Mouse (Mus musculus) cortical plate, adult 2 months (tissue): ENCODE data around the gene Tmem8b. TPM values are rescaled to one million over a fixed set of nuclear protein-coding genes. Genes with fewer than 3 reads are reported as not detected.

Experiments
- H3K27ac ChIP-seq: fragments of 200-500 bp; 2 replicates; pipeline ENCODE4 v1.5.1; 2012; ENCODE audit warnings: low read length, control low read depth, inconsistent platforms; ENCODE audit not compliant: insufficient read depth
- H3K4me1 ChIP-seq: fragments of 200-500 bp; 2 replicates; pipeline ENCODE4 v1.6.1; 2011; ENCODE audit warnings: low read length; ENCODE audit not compliant: control insufficient read depth, insufficient read depth
- H3K4me3 ChIP-seq: fragments of 200-500 bp; 2 replicates; pipeline ENCODE4 v1.5.1; 2011; ENCODE audit warnings: mild to moderate bottlenecking, low read length, control low read depth; ENCODE audit not compliant: insufficient read depth
- CTCF ChIP-seq: fragments of 200-500 bp; IDR thresholded peaks from 2 replicates; pipeline ENCODE4 v1.5.1; 2011; ENCODE audit warnings: mild to moderate bottlenecking, control low read depth, low read length; ENCODE audit not compliant: insufficient read depth; ENCODE audit errors: extremely low read depth
- POLR2A ChIP-seq: fragments of 200-500 bp; IDR thresholded peaks from 2 replicates; pipeline ENCODE4 v1.6.1; 2011; ENCODE audit warnings: mild to moderate bottlenecking, low read length, control low read depth; ENCODE audit not compliant: insufficient read depth; ENCODE audit errors: extremely low read depth
- polyA plus RNA-seq: library from polyadenylated mRNA; depleted of rRNA; stranded (reverse); fragments of >200 nt; gene quantifications from 2 replicates; pipeline ENCODE4 v1.2.3, GENCODE M21; 2012

Gene Tmem8b
- polyA plus RNA-seq, 1 experiment: 36.6 TPM

DNA sequence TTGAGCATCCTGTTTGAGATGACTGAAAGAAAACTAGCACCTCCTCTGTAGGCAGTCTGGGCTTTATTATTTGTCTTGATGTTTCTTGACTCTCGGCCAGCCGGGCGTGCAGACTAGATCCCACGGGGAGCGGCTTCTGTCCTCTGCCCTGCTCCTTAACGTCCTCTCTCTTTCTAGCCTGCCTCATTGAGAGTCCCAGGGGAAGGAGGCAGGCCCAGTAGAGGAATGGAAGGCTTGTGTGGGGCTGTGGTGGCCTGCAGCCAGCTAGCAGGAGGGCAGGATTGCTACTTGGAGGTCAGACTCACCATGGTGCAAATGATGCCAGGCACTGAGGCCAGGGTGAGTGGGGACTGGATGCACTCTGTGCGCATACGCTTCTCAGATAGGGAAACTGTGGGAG, 35.1 kb downstream of the Tmem8b start:
- Histone ChIP-seq H3K4me1 (no peaks in the 10 kb centered on the region), H3K27ac (no peak overlapping the region), H3K4me3 (no peak overlapping the region)
- no peak for TF ChIP-seq CTCF
- no peak for TF ChIP-seq POLR2A

DNA sequence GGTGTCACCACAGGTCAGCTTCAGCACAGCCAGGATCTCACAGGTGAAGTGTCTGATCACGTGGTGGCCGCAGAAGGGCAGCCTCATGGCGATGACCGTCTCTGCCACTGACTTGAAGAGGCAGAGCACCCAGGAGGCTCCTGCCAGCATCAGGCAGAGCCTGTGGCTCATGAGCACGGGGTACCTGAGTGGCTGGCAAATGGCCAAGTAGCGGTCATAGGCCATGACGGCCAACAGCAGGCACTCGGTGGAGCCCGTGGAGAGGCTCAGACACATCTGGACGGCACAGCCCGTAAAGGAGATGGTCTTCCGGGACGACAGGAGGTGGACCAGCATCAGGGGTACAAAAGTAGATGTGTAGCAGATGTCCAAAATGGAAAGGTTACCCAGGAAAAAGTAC, 37.2 kb downstream of the Tmem8b start:
- TF ChIP-seq POLR2A (no peak), CTCF (no peak)
- H3K4me3 ChIP-seq: no peak overlapping the region
- peaks cover 1% of the 10 kb centered on the region; the same call in 1 of the 2 replicates for H3K4me1 ChIP-seq
- H3K27ac ChIP-seq: no peak overlapping the region

DNA sequence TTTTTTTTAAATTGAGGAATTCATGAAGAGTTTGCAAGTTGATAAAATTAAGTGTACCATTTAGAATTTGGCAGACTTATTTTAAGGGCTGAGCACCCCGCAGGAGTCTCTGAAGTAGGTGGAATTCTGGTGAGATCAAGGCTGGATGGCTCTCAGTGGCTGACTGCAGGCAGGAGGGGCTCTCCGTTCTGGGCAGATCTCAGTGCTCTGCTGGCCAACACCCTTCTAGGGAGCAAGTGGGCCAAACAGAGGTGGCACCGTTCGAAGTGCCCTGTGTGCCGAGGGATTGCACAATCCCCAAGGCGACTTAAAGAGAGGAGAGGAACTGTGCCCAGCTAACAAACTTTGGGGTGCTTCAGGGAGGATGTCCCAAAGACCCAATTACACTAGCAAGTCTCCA, 41.1 kb downstream of the Tmem8b start, which contains the start of gene Olfr71:
TSS of gene Olfr71 (minus strand) at position 387 of the 400 bp plus-strand sequence.
- TF ChIP-seq CTCF (no peak), POLR2A (no peak)
- peaks cover 3% of the 10 kb centered on the region for H3K4me1 ChIP-seq
- no peak within 1 kb of the TSS for H3K4me3 ChIP-seq
- no peak within 1 kb of the TSS for H3K27ac ChIP-seq

DNA sequence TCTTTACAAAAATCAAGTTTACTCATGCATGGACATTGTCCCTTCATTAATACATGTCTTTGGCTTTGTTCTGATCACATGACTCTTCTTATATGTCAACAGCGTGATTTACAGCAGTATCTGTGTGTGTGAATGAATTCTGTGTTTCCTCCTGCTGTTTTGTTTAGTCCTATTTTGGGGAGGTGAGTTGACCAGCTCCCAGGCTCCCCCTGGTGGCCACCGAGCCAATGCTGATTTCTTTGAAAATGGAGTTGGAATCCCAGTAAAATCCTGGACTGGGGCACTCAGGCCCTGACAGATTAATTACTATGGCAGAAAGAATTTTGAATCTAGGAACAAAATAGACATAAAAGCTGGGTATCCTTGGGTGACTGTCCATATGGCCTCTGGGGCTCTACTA, 43.0 kb downstream of the Tmem8b start:
- TF ChIP-seq POLR2A (no peak), CTCF (peak; percentile 72)
- H3K4me3 ChIP-seq: no peak overlapping the region
- H3K27ac ChIP-seq: no peak overlapping the region
- H3K4me1 ChIP-seq: peaks cover 3% of the 10 kb centered on the region

DNA sequence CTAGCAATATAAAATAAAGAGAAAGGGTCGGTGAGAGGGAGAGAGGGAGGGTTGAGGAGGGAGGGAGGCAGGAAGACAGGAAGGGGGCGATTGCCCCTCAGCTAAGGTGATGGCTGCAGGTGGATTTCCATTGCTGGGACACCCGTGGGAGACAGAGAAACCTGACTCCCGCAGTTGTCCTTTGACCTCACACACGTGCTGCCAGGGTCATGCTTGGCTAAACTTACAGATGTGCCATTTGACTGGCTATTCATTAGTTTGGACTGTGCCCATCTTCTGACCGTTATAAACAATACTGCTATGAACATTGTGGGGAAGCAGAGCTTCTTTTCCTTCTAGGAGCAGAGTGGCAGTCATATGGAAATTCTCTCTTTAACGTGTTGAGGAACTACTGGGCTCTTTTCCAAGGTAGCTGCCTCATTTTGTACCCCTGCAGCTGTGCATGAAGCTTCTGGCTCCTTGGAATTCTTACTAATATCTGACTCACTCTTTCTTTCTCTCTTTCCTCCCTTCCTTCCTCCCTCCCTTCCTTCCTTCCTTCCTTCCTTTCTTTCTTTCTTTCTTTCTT, 45.0 kb downstream of the Tmem8b start:
- Histone ChIP-seq H3K4me1 (peaks cover 3% of the 10 kb centered on the region), H3K4me3 (no peak overlapping the region), H3K27ac (no peak overlapping the region)
- no peak for TF ChIP-seq POLR2A
- TF ChIP-seq CTCF: no peak

DNA sequence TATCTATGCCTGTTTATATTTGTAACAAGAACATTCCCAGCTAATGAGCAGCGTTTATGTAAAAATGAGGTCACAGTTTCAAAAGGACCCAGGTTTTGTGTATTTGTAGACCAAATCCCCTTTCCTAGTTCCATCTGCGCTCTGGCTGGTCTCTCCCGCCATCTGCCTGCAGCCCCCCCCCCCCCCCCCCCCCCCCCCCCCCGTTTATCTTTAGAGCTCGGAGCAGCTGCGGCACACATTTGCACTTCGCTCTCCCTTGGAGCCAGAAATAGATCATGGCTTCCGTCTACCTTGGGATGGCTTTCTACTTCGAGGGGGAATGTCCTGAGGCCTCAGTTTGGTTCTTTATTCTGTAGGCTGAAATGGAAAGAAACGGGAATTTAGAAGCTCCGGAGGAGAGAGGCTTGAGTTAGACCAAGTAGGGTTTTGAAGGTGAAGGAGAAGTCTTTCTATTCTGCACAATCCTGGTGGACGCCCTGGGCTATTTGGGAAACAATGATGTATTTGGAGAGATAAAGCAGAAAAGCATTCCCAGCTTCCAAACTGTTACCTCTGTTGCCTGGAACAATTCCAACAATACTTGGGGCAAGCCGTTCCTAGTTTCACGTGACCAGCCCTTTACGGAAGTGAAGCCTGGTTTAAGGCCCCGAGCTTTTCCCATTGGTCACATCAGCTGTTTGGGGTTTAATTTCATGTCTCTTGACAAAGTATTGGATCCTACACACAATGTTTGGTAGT, 51.9 kb downstream of the Tmem8b start:
- no peak overlapping the region for H3K27ac ChIP-seq
- TF ChIP-seq POLR2A (no peak), CTCF (no peak)
- peaks cover 2% of the 10 kb centered on the region; the same call in 1 of the 2 replicates for H3K4me1 ChIP-seq
- H3K4me3 ChIP-seq: no peak overlapping the region

DNA sequence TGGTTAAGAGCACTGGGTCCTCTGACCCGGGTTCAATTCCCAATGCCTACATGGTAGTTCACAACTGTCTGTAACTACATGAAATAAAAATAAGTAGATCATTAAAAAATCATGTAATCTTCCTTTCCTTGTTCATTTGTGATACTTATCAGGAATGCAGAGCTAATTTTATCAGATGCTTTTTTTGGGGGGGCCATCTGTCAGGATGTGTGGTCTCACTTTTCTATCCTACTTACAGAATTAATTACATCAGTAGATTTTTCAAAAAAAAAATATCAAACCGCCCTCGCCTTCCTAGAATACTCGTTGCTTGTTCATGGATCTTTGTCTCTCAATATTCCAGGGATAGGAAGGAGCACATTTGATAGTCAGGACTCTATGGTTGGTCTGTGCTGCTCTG, 53.4 kb downstream of the Tmem8b start:
- Histone ChIP-seq H3K4me1 (peaks cover 2% of the 10 kb centered on the region; the same call in 1 of the 2 replicates), H3K4me3 (no peak overlapping the region), H3K27ac (no peak overlapping the region)
- no peak for TF ChIP-seq POLR2A
- TF ChIP-seq CTCF: no peak

DNA sequence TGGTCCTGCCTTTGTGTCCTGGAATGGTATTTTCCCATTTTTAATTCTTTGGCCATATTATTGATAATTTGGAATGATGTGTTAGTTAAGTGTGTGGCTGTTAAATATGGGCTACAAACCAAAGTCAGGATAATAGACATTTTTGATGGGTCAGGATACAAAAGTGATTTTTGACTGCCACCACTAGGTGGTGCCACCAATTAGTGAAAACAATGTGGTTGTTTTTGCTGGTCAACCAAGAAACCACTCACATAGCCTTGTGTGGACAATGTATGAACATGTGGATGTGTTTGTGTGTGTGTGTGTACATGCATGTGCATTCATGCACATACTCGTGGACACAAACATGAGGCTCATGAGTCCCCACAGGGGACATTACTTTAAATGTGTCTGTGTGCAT, 56.0 kb downstream of the Tmem8b start:
- Histone ChIP-seq H3K4me1 (peaks cover 2% of the 10 kb centered on the region; the same call in 1 of the 2 replicates), H3K27ac (no peak overlapping the region), H3K4me3 (no peak overlapping the region)
- TF ChIP-seq CTCF (peak; percentile 42; the same call in 1 of the 2 replicates), POLR2A (no peak)

DNA sequence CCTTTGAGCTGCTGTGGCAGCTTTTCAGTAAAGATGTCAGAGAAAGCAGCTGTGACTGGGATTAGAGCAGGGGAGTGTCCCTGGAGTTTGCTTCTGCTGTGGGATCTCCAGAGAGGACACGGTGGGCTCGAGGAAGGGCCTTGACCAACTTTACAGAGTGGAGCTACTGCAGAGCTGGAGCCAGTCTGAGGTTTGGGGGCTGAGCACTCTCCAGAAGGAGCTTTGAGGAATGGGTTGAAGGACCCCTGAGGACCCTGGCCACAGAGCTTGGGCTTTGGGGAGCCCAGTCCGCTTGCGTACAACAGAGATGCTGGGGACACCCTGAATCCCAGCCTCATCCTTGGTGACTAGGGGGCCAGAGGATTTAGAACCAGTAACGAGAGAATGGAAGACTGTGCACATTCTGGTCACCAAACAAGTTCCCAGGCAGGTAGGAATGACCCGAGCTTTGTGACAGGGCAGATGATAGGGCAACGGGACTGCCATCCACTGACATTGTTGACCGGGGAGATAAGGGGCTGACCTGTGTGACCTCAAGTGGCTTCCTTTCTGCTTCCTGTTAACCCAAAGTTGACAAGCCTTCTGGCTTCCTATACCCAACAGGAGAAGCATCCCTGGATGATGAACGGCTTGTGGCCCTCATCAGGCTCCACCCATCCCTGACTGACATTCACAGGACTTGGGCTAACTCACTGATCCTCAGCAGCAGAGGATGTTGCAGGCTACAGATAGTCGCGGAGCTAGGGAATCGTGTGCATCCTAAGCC, 57.6 kb downstream of the Tmem8b start:
- no peak overlapping the region for H3K4me3 ChIP-seq
- no peak for TF ChIP-seq CTCF
- no peak for TF ChIP-seq POLR2A
- H3K27ac ChIP-seq: no peak overlapping the region
- no peaks in the 10 kb centered on the region for H3K4me1 ChIP-seq

DNA sequence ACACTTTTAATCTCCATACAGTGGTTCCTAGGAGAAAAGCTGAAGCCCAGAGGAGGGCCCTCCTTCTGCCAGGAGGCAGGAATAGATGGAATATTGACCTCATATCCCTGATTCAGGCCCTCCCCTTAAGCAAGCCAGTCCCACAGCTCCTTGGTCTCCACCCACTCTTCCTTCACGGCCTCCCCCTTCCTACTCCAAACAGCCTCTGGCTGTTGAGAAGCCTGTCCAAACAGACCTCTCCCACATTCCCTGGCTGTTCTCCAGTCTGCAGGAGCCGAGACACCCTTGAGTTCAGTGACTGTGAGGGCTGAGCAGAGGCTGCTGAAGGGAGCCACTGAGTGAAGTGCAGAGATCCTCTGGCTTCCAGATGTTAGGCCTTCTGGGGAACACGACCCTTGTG, 58.2 kb downstream of the Tmem8b start, which contains the start of gene Hrct1:
TSS of gene Hrct1 (plus strand) at position 194 of the 400 bp plus-strand sequence.
- H3K27ac ChIP-seq: peak within 1 kb of the TSS; percentile 60; the same call in 1 of the 2 replicates
- TF ChIP-seq CTCF (no peak), POLR2A (0 out of 2 replicates have a peak, but pooled peaks have one; percentile 25)
- H3K4me1 ChIP-seq: no peaks in the 10 kb centered on the region
- no peak within 1 kb of the TSS for H3K4me3 ChIP-seq
